Mouse (Mus musculus) ovary, adult 18-20 months (tissue): Measurements from ENCODE around the gene Col16a1.

Experiments used
- DNase-seq: peaks from one replicate; pipeline ENCODE4 v3.0.0; 2022; ENCODE audit warnings: low spot score, mixed read lengths

Gene Col16a1

DNA sequence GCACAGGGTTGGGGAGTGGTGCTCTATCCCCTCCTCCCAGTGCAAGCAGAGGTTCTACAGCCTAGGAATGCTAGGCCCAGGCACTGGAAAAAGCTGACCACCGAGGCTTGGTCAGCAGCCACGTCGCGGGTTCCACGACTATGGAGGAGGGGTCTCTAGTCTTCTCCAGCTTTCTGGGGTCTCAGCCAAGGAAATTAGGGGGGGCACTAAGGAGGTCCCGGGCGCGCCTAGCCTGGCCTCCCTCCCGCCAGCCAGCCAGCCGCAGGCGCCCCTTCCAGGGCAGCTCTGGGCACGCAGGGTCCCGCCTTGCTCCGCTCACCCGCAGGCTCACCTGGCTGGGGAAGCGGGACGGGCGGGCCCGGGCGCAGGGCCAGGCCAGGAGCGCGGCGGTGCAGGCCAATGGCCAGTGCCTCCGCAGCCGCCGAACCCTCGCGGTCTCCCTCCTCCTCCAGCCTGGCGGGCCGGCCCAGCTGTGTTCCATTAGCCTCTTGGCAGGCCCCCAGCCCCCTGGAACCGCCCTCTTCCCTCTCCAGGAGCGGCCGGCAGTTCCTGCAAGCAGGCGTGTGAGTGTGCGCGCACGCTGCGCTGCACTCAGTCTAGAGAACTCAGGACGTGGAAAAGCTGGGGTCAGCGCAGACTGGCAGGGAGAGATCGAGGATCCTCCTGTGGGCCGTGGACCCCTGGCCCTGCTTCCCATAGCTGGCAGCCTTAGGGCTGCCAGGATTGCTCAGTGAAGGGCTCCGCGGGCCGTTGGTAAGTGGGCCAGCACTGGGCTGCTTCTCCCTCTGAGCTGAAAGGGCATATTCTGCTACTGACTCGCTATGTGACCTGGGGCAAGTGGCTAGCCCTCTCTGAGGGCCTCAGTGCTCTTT is at the start of gene Col16a1:
Gene Col16a1 (plus strand): TSS at position 510 of the 872 bp plus-strand sequence.
- DNase-seq = peak; percentile 86

DNA sequence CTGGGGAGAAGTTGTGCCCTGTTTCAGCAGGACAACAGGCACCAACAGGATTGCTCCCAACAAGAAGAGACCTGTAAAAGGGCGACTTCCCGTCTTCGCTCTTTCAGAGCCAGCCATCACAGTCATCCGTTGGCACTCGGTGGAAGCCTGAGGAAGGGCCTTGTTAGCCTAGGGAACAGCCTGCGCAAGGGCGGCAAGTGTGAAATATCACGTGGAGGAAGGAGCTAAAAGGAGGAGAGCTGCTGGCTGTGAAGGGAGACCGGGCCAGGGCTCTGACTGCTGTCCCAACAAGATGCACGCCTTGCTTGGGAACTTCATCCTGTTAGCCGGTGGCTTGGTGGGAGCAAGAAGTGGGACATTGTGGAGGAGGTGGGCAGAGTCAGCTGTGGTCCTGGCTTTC is 49.5 kb upstream of the Col16a1 start:
- no peak for DNase-seq

DNA sequence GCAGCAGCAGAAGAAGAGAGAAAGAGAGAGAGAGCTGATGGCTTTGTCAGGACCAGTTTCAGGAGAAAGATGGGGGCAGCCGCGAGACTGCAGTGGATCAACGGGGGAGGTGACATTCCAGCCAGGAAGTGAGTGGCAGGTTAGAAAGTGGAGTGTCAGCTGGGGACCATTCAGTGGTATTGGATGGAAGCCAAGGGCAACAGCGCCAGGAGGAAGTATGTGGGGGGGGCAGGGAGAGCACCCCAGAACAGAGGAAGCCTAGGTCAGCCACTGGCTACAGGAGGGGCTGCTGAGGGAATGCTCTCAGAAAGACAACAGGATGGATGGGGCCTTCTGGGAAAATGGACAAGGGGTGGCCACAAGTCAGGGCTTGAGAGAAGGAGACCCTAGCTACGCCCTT is 45.9 kb upstream of the Col16a1 start:
- DNase-seq = no peak

DNA sequence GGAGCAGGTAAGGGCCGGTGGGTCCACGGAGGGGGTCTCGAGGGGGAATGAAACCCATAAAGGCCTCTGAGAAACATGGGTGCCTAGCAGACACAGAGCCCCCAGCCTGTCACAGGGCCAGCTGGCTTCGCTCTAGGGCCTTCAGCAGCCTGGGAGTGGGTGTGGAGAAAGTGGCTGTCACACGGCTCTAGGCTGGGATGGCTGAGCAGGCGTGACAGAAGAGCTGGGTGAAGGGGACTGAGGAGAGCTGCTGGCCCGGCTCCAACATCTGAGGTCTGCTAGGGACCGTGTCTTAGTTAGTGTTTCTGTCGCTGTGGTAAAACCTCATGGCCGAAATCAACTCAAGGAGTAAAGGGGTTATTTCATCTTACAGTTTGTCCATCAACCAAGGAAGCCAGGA is 45.5 kb upstream of the Col16a1 start:
- DNase-seq = no peak

DNA sequence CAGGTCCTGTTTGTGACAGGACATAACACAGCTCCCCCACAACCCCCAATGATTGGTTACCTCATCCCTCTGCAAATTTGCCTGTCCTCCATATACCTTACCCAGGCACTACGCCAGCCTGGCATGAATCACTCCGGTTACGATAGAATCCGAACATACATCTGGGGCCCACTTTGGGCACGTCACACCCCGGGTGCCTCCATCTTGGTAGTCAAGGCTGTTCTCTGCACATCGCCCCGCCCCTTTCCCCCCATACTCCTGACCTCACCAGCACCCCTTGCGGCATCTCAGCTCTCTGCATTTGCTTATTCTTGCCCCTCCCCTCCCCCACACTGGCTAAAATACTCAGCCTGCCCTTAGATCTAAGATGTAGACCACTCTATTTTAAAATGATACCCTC is 42.0 kb upstream of the Col16a1 start:
- DNase-seq = no peak

DNA sequence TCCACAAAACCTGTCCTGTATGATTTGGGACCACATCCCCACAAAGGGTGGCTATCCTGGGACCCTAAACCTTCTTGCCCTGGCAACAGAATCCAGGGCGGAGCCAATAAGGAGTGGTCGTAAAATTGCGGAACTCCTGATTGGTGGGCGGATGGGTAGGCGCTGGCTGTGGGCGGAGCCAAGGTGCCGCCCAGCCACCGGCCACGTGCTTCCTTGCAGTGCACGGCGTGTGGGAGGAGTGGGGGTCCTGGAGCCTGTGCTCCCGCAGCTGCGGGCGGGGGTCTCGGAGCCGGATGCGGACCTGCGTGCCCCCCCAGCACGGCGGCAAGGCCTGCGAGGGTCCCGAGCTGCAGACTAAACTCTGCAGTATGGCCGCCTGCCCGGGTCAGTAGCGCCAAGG is 41.1 kb upstream of the Col16a1 start:
- DNase-seq = no peak

DNA sequence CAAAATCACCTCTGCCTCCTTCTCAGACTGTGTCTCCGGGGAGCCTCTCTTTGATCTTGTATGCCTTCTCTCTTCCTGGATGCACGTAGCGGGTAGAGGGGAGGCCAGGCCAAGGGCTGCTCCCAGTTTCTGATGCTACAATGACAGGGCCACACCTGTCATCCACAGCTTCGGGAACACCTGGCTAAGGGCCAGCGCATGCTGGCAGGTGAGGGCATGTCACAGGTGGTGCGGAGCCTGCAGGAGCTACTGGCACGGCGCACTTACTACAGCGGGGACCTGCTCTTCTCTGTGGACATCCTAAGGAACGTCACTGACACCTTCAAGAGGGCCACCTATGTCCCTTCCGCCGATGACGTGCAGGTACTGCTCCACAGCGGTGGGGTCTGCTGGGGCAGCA is 38.6 kb upstream of the Col16a1 start:
- no peak for DNase-seq

DNA sequence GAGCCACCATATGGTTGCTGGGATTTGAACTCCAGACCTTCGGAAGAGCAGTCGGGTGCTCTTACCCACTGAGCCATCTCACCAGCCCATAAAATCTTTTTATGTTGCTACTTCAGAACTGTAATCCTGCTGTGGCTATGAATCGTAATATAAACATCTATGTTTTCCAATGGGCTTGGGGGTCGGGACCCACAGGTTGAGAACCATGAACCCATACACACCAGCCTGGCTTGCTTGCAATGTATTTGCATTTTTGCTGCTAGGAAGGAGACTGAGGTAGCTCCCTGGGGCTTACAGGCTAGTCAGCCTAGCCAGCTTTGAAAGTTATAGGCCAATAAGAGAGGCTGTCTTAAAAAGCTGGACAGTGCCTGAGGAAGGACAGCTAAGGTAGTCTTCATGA is 36.9 kb upstream of the Col16a1 start:
- no peak for DNase-seq

DNA sequence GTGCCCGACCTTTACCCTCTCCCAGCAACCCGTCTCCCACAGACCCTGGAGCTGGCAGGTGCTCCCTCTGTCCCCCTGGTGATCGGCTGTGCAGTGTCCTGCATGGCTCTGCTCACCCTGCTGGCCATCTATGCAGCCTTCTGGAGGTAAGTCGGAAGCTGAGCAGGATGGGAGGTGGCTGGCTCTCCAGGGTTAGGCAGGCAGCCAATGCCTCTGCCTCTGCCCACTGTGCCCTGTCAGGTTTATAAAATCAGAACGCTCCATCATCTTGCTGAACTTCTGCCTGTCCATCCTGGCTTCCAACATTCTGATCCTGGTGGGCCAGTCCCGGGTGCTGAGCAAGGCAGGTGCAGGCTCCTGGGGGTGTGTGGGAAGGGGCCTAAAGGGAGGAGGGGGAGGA is 35.4 kb upstream of the Col16a1 start:
- DNase-seq = no peak

DNA sequence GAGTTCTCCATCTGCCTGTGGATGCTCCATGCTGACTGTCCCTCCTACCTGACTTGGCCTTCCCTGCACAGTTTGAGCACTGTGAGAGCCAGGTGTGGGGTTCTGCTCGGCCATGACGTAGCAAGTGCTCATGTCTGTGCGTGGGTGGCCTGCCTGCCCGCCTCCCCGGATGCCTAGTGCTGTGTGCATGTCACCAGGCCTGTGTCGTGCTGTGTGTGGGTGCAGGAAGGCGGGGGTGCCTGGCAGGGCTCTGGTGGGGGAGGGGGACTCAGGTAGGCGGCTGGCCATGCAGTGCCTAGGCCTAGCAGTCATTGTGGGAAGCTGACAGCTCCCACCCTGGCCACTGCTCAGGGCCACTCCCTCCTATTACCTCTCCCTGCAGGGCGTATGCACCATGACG is 34.5 kb upstream of the Col16a1 start:
- DNase-seq = no peak

DNA sequence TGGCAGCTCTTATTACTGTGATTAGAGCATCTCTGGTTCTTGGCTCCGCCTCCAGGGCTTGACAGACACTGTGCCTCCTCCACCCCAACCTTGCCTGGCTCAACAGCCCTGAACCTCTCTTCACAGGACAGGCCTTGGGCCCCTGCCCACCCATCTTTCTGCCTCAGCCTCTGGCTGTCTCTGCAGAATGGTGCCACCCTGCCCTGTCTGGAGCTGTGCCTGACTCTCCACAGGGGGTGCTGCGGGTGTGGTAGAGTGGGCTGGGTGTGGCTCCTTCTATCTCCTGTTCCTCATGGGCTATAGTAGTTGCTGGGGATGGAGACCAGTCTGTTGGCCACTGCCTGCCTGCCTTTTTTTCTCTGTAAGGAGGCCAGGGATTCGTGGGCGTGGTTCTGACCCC is 31.6 kb upstream of the Col16a1 start:
- no peak for DNase-seq

DNA sequence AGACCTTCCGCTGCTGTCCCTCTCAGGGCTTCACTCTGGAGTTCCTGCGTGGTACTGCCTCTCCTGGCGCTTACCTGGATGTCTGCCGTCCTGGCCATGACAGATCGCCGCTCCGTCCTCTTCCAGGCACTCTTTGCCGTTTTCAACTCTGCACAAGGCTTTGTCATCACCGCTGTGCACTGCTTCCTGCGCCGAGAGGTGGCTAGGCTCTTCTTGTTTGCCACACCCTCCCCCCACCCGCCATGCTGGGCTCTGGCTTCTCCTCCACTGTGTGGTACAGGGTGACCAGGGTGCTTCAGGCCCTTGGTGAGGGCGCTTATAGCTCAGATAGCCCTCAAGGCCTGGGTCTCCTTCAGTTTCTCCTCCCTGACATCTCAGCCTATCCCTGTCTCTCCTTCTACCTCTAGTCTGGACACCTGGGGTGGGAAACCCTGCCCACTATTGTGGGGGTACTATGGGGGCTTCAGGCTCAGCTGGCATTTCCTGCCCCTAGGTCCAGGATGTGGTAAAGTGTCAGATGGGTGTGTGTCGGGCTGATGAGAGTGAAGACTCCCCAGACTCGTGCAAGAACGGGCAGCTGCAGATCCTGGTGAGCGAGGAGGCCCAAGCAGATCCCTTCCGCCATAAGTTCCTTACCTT is 30.5 kb upstream of the Col16a1 start:
- DNase-seq = no peak

DNA sequence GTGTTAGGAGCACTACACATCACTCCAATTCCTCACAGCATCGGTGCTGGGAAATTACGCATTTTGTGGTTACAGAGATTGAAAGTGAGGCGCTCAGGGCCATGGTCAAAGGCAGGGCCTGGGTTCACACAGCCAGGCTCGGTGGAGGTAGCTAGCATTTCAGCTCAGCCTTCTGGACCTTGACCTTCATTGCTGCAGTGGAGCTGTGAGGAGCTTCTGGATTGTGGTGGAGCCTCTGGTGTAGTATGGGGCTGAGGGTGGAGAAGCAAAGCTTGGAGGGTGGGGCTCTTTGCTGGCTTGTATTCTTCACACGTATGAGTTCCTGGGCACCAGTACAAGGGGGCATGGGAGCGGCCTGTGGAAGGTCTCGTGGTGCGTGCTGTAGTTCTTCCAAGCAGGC is 24.7 kb upstream of the Col16a1 start:
- DNase-seq = no peak

DNA sequence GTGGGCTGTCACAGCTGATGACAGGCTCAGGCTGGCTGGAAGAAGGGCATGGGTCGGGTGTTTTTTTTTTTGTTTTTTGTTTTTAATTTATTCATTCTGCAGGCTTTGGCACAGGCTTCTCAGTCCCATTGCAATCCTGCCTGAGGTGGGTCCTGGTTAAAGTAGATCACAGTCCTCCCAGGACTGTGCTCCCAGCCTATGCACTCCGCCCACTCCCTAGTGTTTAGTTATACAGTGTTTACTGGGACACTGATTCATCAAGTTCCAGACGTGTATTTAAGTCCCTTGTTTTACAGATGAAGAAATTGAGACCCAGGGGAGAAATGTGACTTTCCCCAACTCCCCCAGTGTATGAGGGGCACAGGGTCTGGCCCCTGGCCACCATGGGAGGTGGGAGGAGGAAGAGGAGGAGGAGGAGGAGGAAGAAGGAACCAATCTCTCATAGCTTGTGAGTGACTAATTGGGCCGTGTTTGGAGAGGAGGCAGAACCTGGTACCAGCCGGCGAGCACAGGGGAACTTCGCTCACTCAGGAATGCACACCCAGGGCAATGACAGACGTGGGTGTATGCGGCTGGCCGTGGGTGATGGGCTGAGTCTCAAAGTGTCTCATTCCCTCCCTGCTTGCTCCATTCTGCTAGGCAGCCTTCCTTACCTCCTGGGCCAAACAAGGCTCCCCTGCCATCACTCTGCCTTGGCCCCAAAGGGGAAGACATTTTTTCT is 24.0 kb upstream of the Col16a1 start:
- DNase-seq = no peak

DNA sequence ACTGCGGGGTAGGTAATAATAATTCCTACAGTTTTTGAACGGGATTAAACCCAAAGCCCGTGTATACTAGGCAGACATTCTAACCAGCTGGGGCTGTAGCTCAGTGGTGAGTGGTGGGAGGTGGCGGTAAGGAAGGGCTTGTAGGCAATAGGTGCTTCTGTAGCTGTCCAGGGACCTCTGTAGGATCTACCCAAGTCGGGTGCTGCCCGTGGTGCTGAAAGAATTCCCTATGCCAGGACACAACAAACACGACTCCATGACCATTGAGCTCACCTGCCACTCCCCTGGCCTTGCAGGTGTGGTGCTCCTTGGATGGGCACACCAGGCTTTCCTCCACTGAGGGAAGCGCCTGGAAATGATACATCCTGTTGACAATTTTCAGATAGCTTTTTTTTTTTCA is 22.1 kb upstream of the Col16a1 start:
- no peak for DNase-seq

DNA sequence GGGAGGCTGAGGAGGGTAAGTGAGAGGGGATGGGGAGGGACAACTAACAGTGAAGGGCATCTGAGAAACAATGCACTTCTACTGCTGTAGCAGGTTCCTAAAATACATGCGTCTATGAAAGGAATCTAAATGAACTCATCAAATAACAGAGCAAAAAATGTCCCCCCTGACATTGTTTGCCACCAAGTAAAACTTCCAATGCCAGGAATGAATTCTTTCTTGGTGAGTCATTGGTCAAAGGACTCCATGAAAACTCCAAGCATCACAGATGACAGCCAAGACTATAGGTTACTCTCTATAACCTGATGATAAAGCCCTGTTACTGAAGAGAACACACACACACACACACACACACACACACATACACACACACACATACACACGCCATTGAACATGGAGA is 16.5 kb upstream of the Col16a1 start:
- DNase-seq = no peak

DNA sequence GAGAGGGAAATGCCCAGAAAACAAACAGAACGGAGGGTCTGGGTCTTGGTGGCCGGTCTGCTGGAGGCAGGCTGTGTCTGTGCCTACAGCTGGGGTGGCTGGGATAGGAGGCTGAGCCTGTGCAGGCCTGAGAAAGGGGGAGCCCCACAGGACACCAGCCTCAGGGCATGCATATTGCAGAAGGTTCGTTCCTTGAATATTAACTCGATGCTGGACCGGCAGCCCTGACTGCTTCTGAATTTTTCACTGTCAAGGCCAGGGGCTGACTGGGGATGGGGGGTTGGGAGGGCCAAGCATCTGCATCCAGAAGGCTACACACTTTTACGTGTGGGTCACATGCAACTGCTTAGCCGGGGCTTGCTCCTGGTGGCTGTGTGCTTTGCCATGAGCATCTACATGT is 14.1 kb upstream of the Col16a1 start:
- DNase-seq = no peak

DNA sequence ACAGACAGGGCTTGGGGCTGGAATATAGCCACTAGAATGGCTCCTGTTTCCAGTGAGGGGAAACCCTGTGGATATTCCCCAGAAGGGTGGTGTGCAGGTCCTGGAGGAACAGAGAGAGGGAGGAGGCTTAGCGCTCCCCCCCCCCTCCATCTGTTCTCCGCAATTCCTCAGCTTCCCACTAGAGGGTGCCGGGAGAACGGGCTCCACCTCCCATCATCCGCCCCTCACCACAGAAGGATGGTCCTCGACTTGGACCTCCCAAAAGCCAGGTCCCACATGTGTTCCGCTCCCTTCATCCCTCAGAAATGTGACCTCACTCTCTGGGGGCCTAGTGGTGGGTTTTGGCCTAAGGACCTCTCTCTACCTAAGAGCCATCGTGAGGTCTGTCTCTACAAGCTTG is 11.5 kb upstream of the Col16a1 start:
- DNase-seq = no peak

DNA sequence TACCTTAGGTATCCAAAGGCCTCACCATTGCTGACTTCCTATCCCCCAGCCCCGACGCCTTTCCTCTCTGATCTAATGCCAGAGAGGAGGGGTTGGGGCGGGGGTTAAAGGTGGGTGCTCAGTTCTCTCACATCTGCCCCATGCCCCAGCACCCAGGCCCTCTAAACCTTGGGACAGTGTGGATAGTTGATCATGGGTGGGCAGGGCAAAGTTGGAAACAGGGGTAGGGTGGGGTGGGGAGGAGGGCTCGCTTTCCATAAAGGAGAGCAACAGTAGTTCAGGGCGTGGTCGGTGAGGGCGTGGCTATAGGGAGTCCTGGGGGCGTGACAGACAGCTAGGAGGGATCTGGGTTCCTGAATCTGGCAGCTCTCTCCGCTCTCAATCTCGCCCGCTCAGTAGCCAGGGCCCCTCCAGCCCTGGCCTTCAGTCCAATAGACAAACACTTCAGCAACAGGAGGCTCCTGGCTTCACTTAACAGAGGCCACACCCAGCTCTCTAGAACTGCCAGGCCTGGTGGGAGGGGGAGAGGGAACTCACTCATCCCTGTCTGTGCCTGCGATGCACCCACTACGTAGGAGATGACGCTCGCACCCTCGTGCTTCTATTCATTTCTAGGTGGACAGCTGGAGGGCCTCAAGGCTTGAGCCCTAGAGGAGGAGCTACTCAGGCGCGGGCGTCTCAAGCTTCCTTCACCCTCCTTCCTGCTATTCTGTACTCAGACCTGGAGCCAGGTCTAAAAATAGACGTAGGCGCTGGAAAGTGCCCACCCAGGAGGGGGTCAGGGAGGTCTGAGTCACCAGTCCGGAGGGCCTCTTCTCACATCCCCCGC is 10.9 kb upstream of the Col16a1 start:
- peak; percentile 60 for DNase-seq

DNA sequence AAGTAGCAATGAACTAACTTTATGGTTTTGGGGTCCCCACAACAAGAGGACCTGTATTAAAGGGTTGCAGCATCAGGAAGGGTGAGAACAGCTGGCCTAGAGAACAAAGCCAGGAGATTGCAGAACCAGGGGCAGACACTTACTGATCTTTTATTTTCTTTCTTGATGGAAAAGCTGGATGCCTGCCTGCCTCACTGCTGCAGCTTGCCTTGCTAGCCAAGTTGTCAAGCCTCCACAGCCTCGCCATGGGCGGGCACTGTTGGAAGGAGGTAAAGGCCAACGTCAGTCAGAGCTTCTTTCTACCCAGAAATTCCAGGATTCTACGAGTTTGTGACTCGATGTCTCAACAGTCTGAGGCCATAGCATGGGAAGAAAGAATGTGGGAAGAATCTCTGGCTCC is 8.3 kb upstream of the Col16a1 start:
- no peak for DNase-seq

DNA sequence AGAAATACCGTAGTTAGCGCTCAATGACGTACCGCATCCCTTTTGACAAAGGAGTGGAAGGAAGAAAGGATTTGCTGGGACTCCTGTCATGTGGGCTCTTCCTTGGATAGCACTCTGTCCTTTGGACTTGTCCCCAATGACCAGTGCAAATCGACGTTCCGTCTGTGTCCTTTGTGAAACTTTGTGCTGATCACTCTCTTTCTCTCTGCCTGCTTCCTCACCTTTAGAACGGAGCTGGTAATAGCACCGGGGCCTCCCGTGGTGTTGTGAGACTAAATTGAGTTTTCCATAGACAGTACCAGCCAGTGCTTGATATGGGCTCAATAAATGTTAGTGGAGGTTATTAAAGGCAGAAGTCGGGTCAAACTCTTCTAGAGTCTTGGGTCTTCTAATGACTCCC is 6.6 kb upstream of the Col16a1 start:
- DNase-seq = no peak

DNA sequence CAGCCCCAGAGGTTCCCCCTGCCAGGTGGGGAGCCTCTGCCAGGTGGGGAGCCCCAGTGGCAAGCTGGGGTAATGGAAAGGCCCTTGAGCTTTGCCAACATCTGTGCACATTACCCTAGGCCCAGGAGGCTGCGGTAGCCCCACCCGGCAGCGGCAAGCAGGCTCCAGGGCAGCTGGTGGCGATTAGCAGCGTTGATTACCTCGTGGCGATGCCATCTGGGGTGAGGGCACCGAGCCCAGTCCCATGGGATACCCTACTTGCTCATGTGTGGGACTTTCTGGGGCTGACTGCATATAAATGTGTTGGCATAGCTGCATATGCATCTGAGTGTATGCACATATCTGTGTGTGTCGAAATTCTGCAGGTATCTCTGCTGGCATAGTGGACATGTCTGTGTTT is 3.4 kb upstream of the Col16a1 start:
- DNase-seq = no peak
